Mouse (Mus musculus): Measurements from ENCODE around the gene Pnliprp2. TPM values are rescaled to one million over a fixed set of nuclear protein-coding genes. Genes with fewer than 3 reads are reported as not detected.

The Pnliprp2 gene
- total and polyA plus RNA-seq, 3 experiments = not detected

- Histone ChIP-seq H3K27ac (ENCODE audit: control insufficient read depth, low read depth, low read length) (no peak overlapping the region), H3K4me1 (ENCODE audit: control insufficient read depth in 1 of 2, insufficient read depth in 2 of 2, low read length in 2 of 2) (no peaks in the 10 kb centered on the region), H3K79me2 (ENCODE audit: control insufficient read depth, insufficient read depth, low read length, poor library complexity) (no peaks in the 10 kb centered on the region), H3K4me3 (ENCODE audit: control insufficient read depth in 1 of 2, insufficient read depth in 1 of 2, low read depth in 2 of 2, low read length in 2 of 2) (no peak overlapping the region), H3K9ac (ENCODE audit: control insufficient read depth, low read depth, low read length, poor library complexity, severe bottlenecking) (no peak overlapping the region), H3K9me3 (replicated peaks; ENCODE audit: insufficient read depth, low read length) (no peaks in the 10 kb centered on the region), H3K27me3 (ENCODE audit: control insufficient read depth in 1 of 2, insufficient read depth in 2 of 2, low read length in 2 of 2) (no peaks in the 10 kb centered on the region), H3K36me3 (ENCODE audit: control insufficient read depth in 1 of 2, insufficient read depth in 2 of 2, low read length in 2 of 2) (no peaks in the 10 kb centered on the region)
- DNase-seq (ENCODE audit: low read depth, low spot score) = no peak
- TF ChIP-seq ZMIZ1 (IDR thresholded peaks at IDR 0.05; ENCODE audit: low read depth, low read length) (no peak), ZKSCAN1 (IDR thresholded peaks at IDR 0.05; ENCODE audit: low read depth, low read length) (no peak), SIN3A (IDR thresholded peaks at IDR 0.05; ENCODE audit: low read length) (no peak), ZNF384 (IDR thresholded peaks at IDR 0.05; ENCODE audit: low read depth, low read length) (no peak), POLR2AphosphoS2 (IDR thresholded peaks at IDR 0.05; ENCODE audit: low read length) (no peak), GABPA (IDR thresholded peaks at IDR 0.05; ENCODE audit: low read depth, low read length) (no peak), MAFK (IDR thresholded peaks at IDR 0.05; ENCODE audit: borderline replicate concordance, low read depth, low read length) (no peak), USF2 (IDR thresholded peaks at IDR 0.05; ENCODE audit: borderline replicate concordance in 1 of 2, insufficient read depth in 1 of 2, low read depth in 1 of 2, low read length in 2 of 2) (no peak), MXI1 (IDR thresholded peaks at IDR 0.05; ENCODE audit: low read depth, low read length) (no peak), NRF1 (IDR thresholded peaks at IDR 0.05; ENCODE audit: insufficient read depth, low read depth, low read length, poor library complexity, severe bottlenecking) (no peak), USF1 (IDR thresholded peaks at IDR 0.05; ENCODE audit: low read depth, low read length) (no peak)
Observed at GRCm38 (mm10) chr19:58758871-58759270, 648 bp upstream of the Pnliprp2 start.

GRCm38 (mm10) chr19:58762316-58762715 is 2.8 kb downstream of the Pnliprp2 start:
- no peaks in the 10 kb centered on the region for H3K4me1 ChIP-seq (ENCODE audit: control insufficient read depth in 1 of 2, insufficient read depth in 2 of 2, low read length in 2 of 2)
- no peak for TF ChIP-seq SIN3A (IDR thresholded peaks at IDR 0.05; ENCODE audit: low read length)
- TF ChIP-seq USF2 (IDR thresholded peaks at IDR 0.05; ENCODE audit: borderline replicate concordance in 1 of 2, insufficient read depth in 1 of 2, low read depth in 1 of 2, low read length in 2 of 2) = no peak
- TF ChIP-seq MEF2A (IDR thresholded peaks at IDR 0.05; ENCODE audit: extremely low read depth, insufficient replicate concordance, low read depth, low read length, poor library complexity, severe bottlenecking) = no peak
- TF ChIP-seq MXI1 (IDR thresholded peaks at IDR 0.05; ENCODE audit: low read depth, low read length) = no peak
- no peak for TF ChIP-seq HCFC1 (IDR thresholded peaks at IDR 0.05; ENCODE audit: low read depth, low read length)
- no peak for TF ChIP-seq MYB (IDR thresholded peaks at IDR 0.05; ENCODE audit: low read depth, low read length)
- no peak for TF ChIP-seq POLR2A (IDR thresholded peaks at IDR 0.05; ENCODE audit: control insufficient read depth in 1 of 2, insufficient read depth in 1 of 2, low read depth in 1 of 2, low read length in 2 of 2, poor library complexity in 1 of 2)
- TF ChIP-seq EP300 (IDR thresholded peaks at IDR 0.05; ENCODE audit: low read depth in 1 of 2, low read length in 2 of 2) = no peak
- TF ChIP-seq KAT2A (conservative IDR thresholded peaks at IDR 0.05; ENCODE audit: low read depth, low read length) = no peak
- no peak for TF ChIP-seq MYC (IDR thresholded peaks at IDR 0.05; ENCODE audit: low read depth, low read length)
- TF ChIP-seq TCF12 (IDR thresholded peaks at IDR 0.05; ENCODE audit: low read depth, low read length) = no peak
- no peak for TF ChIP-seq CHD1 (IDR thresholded peaks at IDR 0.05; ENCODE audit: low read depth, low read length)
- no peak for TF ChIP-seq POLR2AphosphoS5 (IDR thresholded peaks at IDR 0.05; ENCODE audit: borderline replicate concordance, low read depth, low read length)
- no peak for TF ChIP-seq MAX (IDR thresholded peaks at IDR 0.05; ENCODE audit: low read length)
- no peaks in the 10 kb centered on the region for H3K79me2 ChIP-seq (ENCODE audit: control insufficient read depth, insufficient read depth, low read length, poor library complexity)
- H3K9me3 ChIP-seq (replicated peaks; ENCODE audit: insufficient read depth, low read length) = no peaks in the 10 kb centered on the region
- no peaks in the 10 kb centered on the region for H3K36me3 ChIP-seq (ENCODE audit: control insufficient read depth in 1 of 2, insufficient read depth in 2 of 2, low read length in 2 of 2)
- no peak overlapping the region for H3K9ac ChIP-seq (ENCODE audit: control insufficient read depth, low read depth, low read length, poor library complexity, severe bottlenecking)
- H3K4me3 ChIP-seq (ENCODE audit: control insufficient read depth in 1 of 2, insufficient read depth in 1 of 2, low read depth in 2 of 2, low read length in 2 of 2) = no peak overlapping the region
- no peaks in the 10 kb centered on the region for H3K27me3 ChIP-seq (ENCODE audit: control insufficient read depth in 1 of 2, insufficient read depth in 2 of 2, low read length in 2 of 2)
- no peak overlapping the region for H3K27ac ChIP-seq (ENCODE audit: control insufficient read depth, low read depth, low read length)
- DNase-seq (ENCODE audit: low read depth, low spot score) = no peak
